Mouse (Mus musculus): ENCODE measurements at regions not wholly inside any gene's neighbourhood (a gene's known extent, or its start where the extent isn't known, plus 50 kb on each side); places are given as distances from the start of the nearest gene placed in this dataset.

GRCm38 (mm10) chr17:67509091-67509618, 123.4 kb downstream of the Lrrc30 start:
- no peaks in the 10 kb centered on the region for H3K27me3 ChIP-seq (ENCODE audit: control insufficient read depth, insufficient read depth, low read depth, low read length)
- H3K4me1 ChIP-seq (replicated peaks; ENCODE audit: control insufficient read depth, insufficient read depth, low read length), result no peaks in the 10 kb centered on the region; the same call in 1 of the 2 replicates
- no peak for ATAC-seq (ENCODE audit: low read depth)
- H3K36me3 ChIP-seq (ENCODE audit: control insufficient read depth, insufficient read depth, low read length), result no peaks in the 10 kb centered on the region
- H3K4me2 ChIP-seq (ENCODE audit: low read depth, low read length), result no peak overlapping the region
- WGBS, result 89% methylated on average over 6 of the region's 6 CpGs
- no peak overlapping the region for H3K27ac ChIP-seq (ENCODE audit: low read length)
- no peak overlapping the region for H3K9ac ChIP-seq (ENCODE audit: low read length)
- no peak overlapping the region for H3K4me3 ChIP-seq (ENCODE audit: low read length)
- no peaks in the 10 kb centered on the region for H3K9me3 ChIP-seq (ENCODE audit: control insufficient read depth, low read length)

GRCm38 (mm10) chr17:67508353-67508752, 124.2 kb downstream of the Lrrc30 start:
- no peaks in the 10 kb centered on the region for H3K36me3 ChIP-seq (ENCODE audit: control insufficient read depth, insufficient read depth, low read length)
- H3K4me1 ChIP-seq (replicated peaks; ENCODE audit: control insufficient read depth, insufficient read depth, low read length), result no peaks in the 10 kb centered on the region; the same call in 1 of the 2 replicates
- 33% methylated on average over 2 of the region's 2 CpGs for WGBS
- no peaks in the 10 kb centered on the region for H3K27me3 ChIP-seq (ENCODE audit: control insufficient read depth, insufficient read depth, low read depth, low read length)
- no peak overlapping the region for H3K9ac ChIP-seq (ENCODE audit: low read length)
- H3K27ac ChIP-seq (ENCODE audit: low read length), result no peak overlapping the region
- H3K9me3 ChIP-seq (ENCODE audit: control insufficient read depth, low read length), result no peaks in the 10 kb centered on the region
- no peak overlapping the region for H3K4me2 ChIP-seq (ENCODE audit: low read depth, low read length)
- H3K4me3 ChIP-seq (ENCODE audit: low read length), result no peak overlapping the region
- ATAC-seq (ENCODE audit: low read depth), result no peak

GRCm38 (mm10) chr17:67506466-67506865, 126.1 kb downstream of the Lrrc30 start:
- no peak overlapping the region for H3K27ac ChIP-seq (ENCODE audit: low read length)
- 51% methylated on average over 2 of the region's 2 CpGs for WGBS
- H3K4me2 ChIP-seq (ENCODE audit: low read depth, low read length), result no peak overlapping the region
- ATAC-seq (ENCODE audit: low read depth), result peak; percentile 62
- no peaks in the 10 kb centered on the region for H3K36me3 ChIP-seq (ENCODE audit: control insufficient read depth, insufficient read depth, low read length)
- no peak overlapping the region for H3K4me3 ChIP-seq (ENCODE audit: low read length)
- H3K9ac ChIP-seq (ENCODE audit: low read length), result no peak overlapping the region
- no peaks in the 10 kb centered on the region for H3K27me3 ChIP-seq (ENCODE audit: control insufficient read depth, insufficient read depth, low read depth, low read length)
- H3K9me3 ChIP-seq (ENCODE audit: control insufficient read depth, low read length), result no peaks in the 10 kb centered on the region
- H3K4me1 ChIP-seq (replicated peaks; ENCODE audit: control insufficient read depth, insufficient read depth, low read length), result no peaks in the 10 kb centered on the region; the same call in 1 of the 2 replicates

- WGBS, result 52% methylated on average over 9 of the region's 9 CpGs
- no peaks in the 10 kb centered on the region for H3K9me3 ChIP-seq (ENCODE audit: control insufficient read depth, low read length)
- ATAC-seq (ENCODE audit: low read depth), result no peak
- H3K36me3 ChIP-seq (ENCODE audit: control insufficient read depth, insufficient read depth, low read length), result no peaks in the 10 kb centered on the region
- H3K9ac ChIP-seq (ENCODE audit: low read length), result no peak overlapping the region
- no peaks in the 10 kb centered on the region for H3K27me3 ChIP-seq (ENCODE audit: control insufficient read depth, insufficient read depth, low read depth, low read length)
- no peak overlapping the region for H3K4me3 ChIP-seq (ENCODE audit: low read length)
- H3K4me1 ChIP-seq (replicated peaks; ENCODE audit: control insufficient read depth, insufficient read depth, low read length), result no peaks in the 10 kb centered on the region
- peak overlapping the region; percentile 49; the same call in 1 of the 2 replicates for H3K27ac ChIP-seq (ENCODE audit: low read length)
- H3K4me2 ChIP-seq (ENCODE audit: low read depth, low read length), result no peak overlapping the region
These were observed 128.0 kb downstream of the Lrrc30 start for GRCm38 (mm10) chr17:67504502-67505033.

GRCm38 (mm10) chr17:67503125-67503878, 129.2 kb downstream of the Lrrc30 start:
- H3K27me3 ChIP-seq (ENCODE audit: control insufficient read depth, insufficient read depth, low read depth, low read length), result no peaks in the 10 kb centered on the region
- no peaks in the 10 kb centered on the region for H3K4me1 ChIP-seq (replicated peaks; ENCODE audit: control insufficient read depth, insufficient read depth, low read length)
- H3K27ac ChIP-seq (ENCODE audit: low read length), result no peak overlapping the region
- no peak overlapping the region for H3K9ac ChIP-seq (ENCODE audit: low read length)
- no peak overlapping the region for H3K4me3 ChIP-seq (ENCODE audit: low read length)
- H3K36me3 ChIP-seq (ENCODE audit: control insufficient read depth, insufficient read depth, low read length), result no peaks in the 10 kb centered on the region
- no peak for ATAC-seq (ENCODE audit: low read depth)
- H3K4me2 ChIP-seq (ENCODE audit: low read depth, low read length), result no peak overlapping the region
- WGBS, result 65% methylated on average over 6 of the region's 6 CpGs
- no peaks in the 10 kb centered on the region for H3K9me3 ChIP-seq (ENCODE audit: control insufficient read depth, low read length)

- H3K4me3 ChIP-seq (ENCODE audit: low read length), result no peak overlapping the region
- ATAC-seq (ENCODE audit: low read depth), result no peak
- no peak overlapping the region for H3K27ac ChIP-seq (ENCODE audit: low read length)
- H3K9ac ChIP-seq (ENCODE audit: low read length), result no peak overlapping the region
- no peaks in the 10 kb centered on the region for H3K4me1 ChIP-seq (replicated peaks; ENCODE audit: control insufficient read depth, insufficient read depth, low read length)
- 83% methylated on average over 4 of the region's 4 CpGs for WGBS
- H3K36me3 ChIP-seq (ENCODE audit: control insufficient read depth, insufficient read depth, low read length), result no peaks in the 10 kb centered on the region
- no peaks in the 10 kb centered on the region for H3K27me3 ChIP-seq (ENCODE audit: control insufficient read depth, insufficient read depth, low read depth, low read length)
- no peaks in the 10 kb centered on the region for H3K9me3 ChIP-seq (ENCODE audit: control insufficient read depth, low read length)
- H3K4me2 ChIP-seq (ENCODE audit: low read depth, low read length), result no peak overlapping the region
These were observed 129.9 kb downstream of the Lrrc30 start for GRCm38 (mm10) chr17:67502628-67503027.

GRCm38 (mm10) chr17:67499783-67500641, 132.5 kb downstream of the Lrrc30 start:
- no peaks in the 10 kb centered on the region for H3K27me3 ChIP-seq (ENCODE audit: control insufficient read depth, insufficient read depth, low read depth, low read length)

GRCm38 (mm10) chr17:67497380-67497779, 135.1 kb downstream of the Lrrc30 start:
- H3K9me3 ChIP-seq (ENCODE audit: control insufficient read depth, low read length), result no peaks in the 10 kb centered on the region
- 71% methylated on average over 8 of the region's 8 CpGs for WGBS

More at GRCm38 (mm10) chr17:67499783-67500641, 132.5 kb downstream of the Lrrc30 start:
- Histone ChIP-seq H3K9ac (ENCODE audit: low read length) (no peak overlapping the region), H3K4me1 (replicated peaks; ENCODE audit: control insufficient read depth, insufficient read depth, low read length) (peaks cover 3% of the 10 kb centered on the region; the same call in 1 of the 2 replicates), H3K27ac (ENCODE audit: low read length) (no peak overlapping the region), H3K36me3 (ENCODE audit: control insufficient read depth, insufficient read depth, low read length) (no peaks in the 10 kb centered on the region), H3K4me3 (ENCODE audit: low read length) (no peak overlapping the region), H3K4me2 (ENCODE audit: low read depth, low read length) (no peak overlapping the region), H3K9me3 (ENCODE audit: control insufficient read depth, low read length) (no peaks in the 10 kb centered on the region)
- ATAC-seq (ENCODE audit: low read depth), result no peak
- 70% methylated on average over 28 of the region's 28 CpGs for WGBS

GRCm38 (mm10) chr17:67480463-67480862, 126.2 kb upstream of the Ptprm start:
- Histone ChIP-seq H3K4me1 (replicated peaks; ENCODE audit: control insufficient read depth, insufficient read depth, low read length) (no peaks in the 10 kb centered on the region), H3K36me3 (ENCODE audit: control insufficient read depth, insufficient read depth, low read length) (no peaks in the 10 kb centered on the region), H3K9ac (ENCODE audit: low read length) (no peak overlapping the region), H3K9me3 (ENCODE audit: control insufficient read depth, low read length) (no peaks in the 10 kb centered on the region; the same call in 1 of the 2 replicates), H3K27me3 (ENCODE audit: control insufficient read depth, insufficient read depth, low read depth, low read length) (no peaks in the 10 kb centered on the region), H3K27ac (ENCODE audit: low read length) (no peak overlapping the region), H3K4me2 (ENCODE audit: low read depth, low read length) (no peak overlapping the region), H3K4me3 (ENCODE audit: low read length) (no peak overlapping the region)
- 70% methylated on average over 5 of the region's 5 CpGs for WGBS
- no peak for ATAC-seq (ENCODE audit: low read depth)

More at GRCm38 (mm10) chr17:67497380-67497779, 135.1 kb downstream of the Lrrc30 start:
- Histone ChIP-seq H3K4me3 (ENCODE audit: low read length) (no peak overlapping the region), H3K4me1 (replicated peaks; ENCODE audit: control insufficient read depth, insufficient read depth, low read length) (peaks cover 3% of the 10 kb centered on the region; the same call in 1 of the 2 replicates), H3K36me3 (ENCODE audit: control insufficient read depth, insufficient read depth, low read length) (no peaks in the 10 kb centered on the region), H3K27ac (ENCODE audit: low read length) (no peak overlapping the region), H3K9ac (ENCODE audit: low read length) (no peak overlapping the region), H3K4me2 (ENCODE audit: low read depth, low read length) (peak overlapping the region; percentile 25), H3K27me3 (ENCODE audit: control insufficient read depth, insufficient read depth, low read depth, low read length) (no peaks in the 10 kb centered on the region)
- ATAC-seq (ENCODE audit: low read depth), result no peak; the same call in 1 of the 2 replicates
